Mouse (Mus musculus): ENCODE data around the gene Dmgdh.

- TF ChIP-seq CTCF (IDR thresholded peaks at IDR 0.05; ENCODE audit: insufficient read depth, low read depth, low read length): no peak
- no peak for TF ChIP-seq POLR2A (IDR thresholded peaks at IDR 0.05; ENCODE audit: insufficient read depth, low read depth, low read length)
These were observed 43.1 kb upstream of the Dmgdh start for GRCm38 (mm10) chr13:93630941-93631705.

Data from olfactory bulb, adult 2 months (tissue).